ENCODE assay signal across 8 mouse cellular contexts in the genomic region with DNA sequence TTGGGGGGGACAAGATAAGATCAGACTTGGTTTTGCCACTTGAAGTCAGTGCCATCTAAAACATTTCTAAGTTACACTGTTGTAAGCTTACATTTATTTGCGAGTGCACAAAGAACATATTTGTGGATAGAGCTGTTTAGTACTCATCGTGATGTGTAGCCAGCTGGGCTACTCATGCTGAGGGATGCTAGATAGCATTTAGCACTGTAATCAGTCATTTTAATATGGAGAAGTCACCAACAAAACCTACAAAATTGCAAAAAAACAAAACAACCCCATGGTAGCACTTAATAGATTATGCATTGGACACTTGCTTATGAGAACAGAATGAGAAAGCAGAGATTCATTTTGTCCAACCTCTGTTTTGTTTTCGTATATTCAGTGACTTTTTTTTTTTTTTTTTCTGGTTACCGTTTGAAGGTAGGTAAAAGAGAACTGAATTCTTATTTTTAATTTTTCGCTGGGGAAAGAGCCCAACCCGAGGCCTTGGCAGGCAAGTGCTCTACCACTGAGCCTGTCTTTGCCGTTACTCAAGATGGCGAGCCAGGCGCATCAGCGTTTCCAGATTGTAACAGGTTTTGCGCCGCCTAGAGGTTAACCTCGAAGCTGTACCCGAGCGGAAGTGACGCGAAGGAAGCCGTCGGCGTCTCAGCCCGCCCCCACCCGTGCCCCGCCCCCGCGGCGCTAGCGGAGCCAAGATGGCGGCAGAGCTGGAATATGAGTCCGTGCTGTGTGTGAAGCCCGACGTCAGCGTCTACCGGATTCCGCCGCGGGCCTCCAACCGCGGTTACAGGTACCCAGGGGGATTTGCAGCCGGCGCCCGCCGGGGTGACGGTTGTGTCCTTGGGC. TPM values are rescaled to one million over a fixed set of nuclear protein-coding genes. Genes with fewer than 3 reads are reported as not detected.
DNase-seq lines count a peak whose midpoint lies in the region; ATAC-seq and TF ChIP-seq lines count a peak whose summit lies in the region.

A gene (plus strand): TSS at position 604 of the 849 bp plus-strand sequence.

- peak; percentile 87 for TF ChIP-seq POLR2A in brain, embryonic 14.5 days (IDR thresholded peaks at IDR 0.05; ENCODE audit: borderline replicate concordance, extremely low read depth, insufficient read depth, insufficient read length, poor library complexity, severe bottlenecking)
- peak; percentile 76 for TF ChIP-seq POLR2A in liver, adult 2 months (IDR thresholded peaks at IDR 0.05; ENCODE audit: extremely low read depth, insufficient read depth, low read length)
- TF ChIP-seq POLR2A in myocyte (IDR thresholded peaks at IDR 0.05; ENCODE audit: insufficient read length, low read depth), result peak; percentile 80

- peaks cover 21% of the 10 kb centered on the region for H3K4me1 ChIP-seq in erythroblast, embryonic 14.5 days (ENCODE audit: control insufficient read depth)
- peaks cover 5% of the 10 kb centered on the region for H3K4me1 ChIP-seq in heart, embryonic 11.5 days (ENCODE audit: control insufficient read depth, insufficient read depth, low read length)
- peaks cover 6% of the 10 kb centered on the region for H3K4me1 ChIP-seq in kidney, embryonic 16.5 days (ENCODE audit: insufficient read depth, low read length)
- H3K4me1 ChIP-seq in liver, adult 2 months (ENCODE audit: control insufficient read depth, insufficient read depth, low read length), result peaks cover 23% of the 10 kb centered on the region

- DNase-seq in brain, embryonic 14.5 days (ENCODE audit: low read depth), result peak; percentile 98
- peak; percentile 85 for DNase-seq in liver, adult 2 months (ENCODE audit: extremely low read depth, low read depth, low spot score)
- peak; percentile 98 for DNase-seq in splenic B cell, adult 2 months (ENCODE audit: low read depth, low spot score)

- 7% methylated on average over 43 of the region's 43 CpGs for WGBS in heart, embryonic 11.5 days (ENCODE audit: insufficient replicate concordance)
- 9% methylated on average over 33 of the region's 43 CpGs for WGBS in kidney, embryonic 16.5 days
- 5% methylated on average over 43 of the region's 43 CpGs for WGBS in liver, adult 2 months

- H3K27ac ChIP-seq in heart, embryonic 11.5 days (ENCODE audit: low read depth, low read length), result peak within 1 kb of the TSS; percentile 78
- peak within 1 kb of the TSS; percentile 87 for H3K27ac ChIP-seq in kidney, embryonic 16.5 days (ENCODE audit: low read length)
- peak within 1 kb of the TSS; percentile 92 for H3K27ac ChIP-seq in liver, adult 2 months (replicated peaks; ENCODE audit: insufficient read depth, low read depth, low read length)

- H3K9me3 ChIP-seq in erythroblast, embryonic 14.5 days (ENCODE audit: control insufficient read depth, low read length), result no peaks in the 10 kb centered on the region
- H3K9me3 ChIP-seq in heart, embryonic 11.5 days (replicated peaks; ENCODE audit: control insufficient read depth, low read length), result no peaks in the 10 kb centered on the region
- no peaks in the 10 kb centered on the region for H3K9me3 ChIP-seq in kidney, embryonic 16.5 days (ENCODE audit: low read length)

- H3K79me2 ChIP-seq in C2C12 (ENCODE audit: control insufficient read depth, insufficient read depth) (peaks cover 47% of the 10 kb centered on the region), myocyte (ENCODE audit: control insufficient read depth, insufficient read depth) (peaks cover 46% of the 10 kb centered on the region)
- H3K79me2 ChIP-seq in liver, adult 2 months (ENCODE audit: control insufficient read depth, insufficient read depth, low read length), result peaks cover 25% of the 10 kb centered on the region; the same call in 1 of the 2 replicates

- peaks cover 43% of the 10 kb centered on the region for H3K79me3 ChIP-seq in C2C12 (ENCODE audit: low read depth)

- H3ac ChIP-seq in C2C12 (ENCODE audit: control insufficient read depth, insufficient read length, low read depth) (peak within 1 kb of the TSS; percentile 99), myocyte (ENCODE audit: control insufficient read depth, insufficient read length) (peak within 1 kb of the TSS; percentile 21)

- H3K27me3 ChIP-seq in C2C12 (ENCODE audit: control insufficient read depth, insufficient read depth, insufficient read length) (no peaks in the 10 kb centered on the region), myocyte (ENCODE audit: control insufficient read depth, insufficient read depth, insufficient read length) (no peaks in the 10 kb centered on the region)
- no peaks in the 10 kb centered on the region for H3K27me3 ChIP-seq in erythroblast, embryonic 14.5 days (ENCODE audit: control insufficient read depth)
- H3K27me3 ChIP-seq in heart, embryonic 11.5 days (ENCODE audit: control insufficient read depth, insufficient read depth, low read length), result no peaks in the 10 kb centered on the region
- H3K27me3 ChIP-seq in kidney, embryonic 16.5 days (ENCODE audit: insufficient read depth, low read length), result no peaks in the 10 kb centered on the region
- H3K27me3 ChIP-seq in liver, adult 2 months (ENCODE audit: control insufficient read depth, insufficient read depth, low read length), result no peaks in the 10 kb centered on the region
- no peaks in the 10 kb centered on the region for H3K27me3 ChIP-seq in splenic B cell, adult 2 months (ENCODE audit: control insufficient read depth, insufficient read depth, low read length, poor library complexity, severe bottlenecking)

- H3K9ac ChIP-seq in heart, embryonic 11.5 days (ENCODE audit: low read depth, low read length), result peak within 1 kb of the TSS; percentile 81
- peak within 1 kb of the TSS; percentile 95 for H3K9ac ChIP-seq in kidney, embryonic 16.5 days (replicated peaks; ENCODE audit: low read length)
- peak within 1 kb of the TSS; percentile 93 for H3K9ac ChIP-seq in liver, adult 2 months (ENCODE audit: low read depth, low read length)

- H3K36me3 ChIP-seq in C2C12 (ENCODE audit: control insufficient read depth, insufficient read depth) (peaks cover 23% of the 10 kb centered on the region), myocyte (ENCODE audit: control insufficient read depth, insufficient read depth) (peaks cover 14% of the 10 kb centered on the region)
- H3K36me3 ChIP-seq in erythroblast, embryonic 14.5 days (ENCODE audit: control insufficient read depth), result peaks cover 29% of the 10 kb centered on the region
- H3K36me3 ChIP-seq in heart, embryonic 11.5 days (ENCODE audit: control insufficient read depth, insufficient read depth, low read length), result no peaks in the 10 kb centered on the region
- H3K36me3 ChIP-seq in kidney, embryonic 16.5 days (ENCODE audit: insufficient read depth, low read length), result peaks cover 8% of the 10 kb centered on the region; the same call in 1 of the 2 replicates
- peaks cover 12% of the 10 kb centered on the region for H3K36me3 ChIP-seq in liver, adult 2 months (ENCODE audit: control insufficient read depth, insufficient read depth, low read length)
- 0 out of 2 replicates have a peak, but pooled peaks cover 2% of the 10 kb centered on the region for H3K36me3 ChIP-seq in splenic B cell, adult 2 months (ENCODE audit: control insufficient read depth, insufficient read depth, low read length, poor library complexity, severe bottlenecking)

- peak within 1 kb of the TSS; percentile 74 for H3K4me2 ChIP-seq in heart, embryonic 11.5 days
- H3K4me2 ChIP-seq in kidney, embryonic 16.5 days (replicated peaks; ENCODE audit: low read depth, low read length), result peak within 1 kb of the TSS; percentile 65
- H3K4me2 ChIP-seq in myocyte (ENCODE audit: low read depth), result peak within 1 kb of the TSS; percentile 77

- H3K4me3 ChIP-seq in C2C12 (ENCODE audit: insufficient read depth, poor library complexity, severe bottlenecking) (peak within 1 kb of the TSS; percentile 89), myocyte (peak within 1 kb of the TSS; percentile 70)
- H3K4me3 ChIP-seq in erythroblast, embryonic 14.5 days (replicated peaks), result peak within 1 kb of the TSS; percentile 92
- peak within 1 kb of the TSS; percentile 89 for H3K4me3 ChIP-seq in heart, embryonic 11.5 days (ENCODE audit: low read depth, low read length)
- H3K4me3 ChIP-seq in kidney, embryonic 16.5 days (ENCODE audit: low read length), result peak within 1 kb of the TSS; percentile 87
- H3K4me3 ChIP-seq in liver, adult 2 months (ENCODE audit: insufficient read depth, low read depth, low read length), result peak within 1 kb of the TSS; percentile 84

- peak; percentile 96 for ATAC-seq in heart, embryonic 11.5 days (replicated peaks; ENCODE audit: insufficient number of reproducible peaks, low FRiP score, low TSS enrichment)
- peak; percentile 96 for ATAC-seq in kidney, embryonic 16.5 days (ENCODE audit: low FRiP score, low TSS enrichment)

- TF ChIP-seq CTCF in C2C12 (IDR thresholded peaks at IDR 0.05; ENCODE audit: control insufficient read depth, insufficient read depth, insufficient read length), result peak; percentile 76
- peak; percentile 92 for TF ChIP-seq CTCF in brain, embryonic 14.5 days (IDR thresholded peaks at IDR 0.05; ENCODE audit: borderline replicate concordance, extremely low read depth, insufficient read depth, insufficient read length)
- TF ChIP-seq CTCF in liver, adult 2 months (IDR thresholded peaks at IDR 0.05; ENCODE audit: low read depth, low read length), result peak; percentile 84

TF ChIP-seq in C2C12, 6 proteins besides CTCF, POLR2A, EP300 and RAD21 (continues in another document):
- TF ChIP-seq MYOD1 (IDR thresholded peaks at IDR 0.05; ENCODE audit: control insufficient read depth, insufficient read length, low read depth) (no peak), MAX (IDR thresholded peaks at IDR 0.05) (peak; percentile 63), MYOG (IDR thresholded peaks at IDR 0.05; ENCODE audit: control insufficient read depth, extremely low read depth, insufficient read length) (no peak), FOSL1 (IDR thresholded peaks at IDR 0.05; ENCODE audit: insufficient read depth, low read length, poor library complexity, severe bottlenecking) (no peak), CEBPB (IDR thresholded peaks at IDR 0.05; ENCODE audit: low read depth) (no peak)

TF ChIP-seq in myocyte, 11 proteins besides CTCF, POLR2A, EP300 and RAD21:
- TF ChIP-seq POLR2AphosphoS2 (IDR thresholded peaks at IDR 0.05; ENCODE audit: insufficient read length, low read depth) (peak; percentile 74), MYOD1 (IDR thresholded peaks at IDR 0.05; ENCODE audit: control insufficient read depth in 1 of 3, insufficient read length in 2 of 3, low read depth in 2 of 3) (peak in 1 of 3 experiments; percentile 3), SRF (IDR thresholded peaks at IDR 0.05; ENCODE audit: control insufficient read depth, insufficient read length, low read depth) (no peak)
TF ChIP-seq in myocyte: peak in this region for 2.

RNA-seq across cellular contexts. Expression of the gene that starts here (rescaled TPM):
- 17.7 TPM for polyA plus RNA-seq in C2C12 (2012; fragmentation: generic; extraction: Trizol)
- 74.3 and 84.2 TPM in 2 replicates for polyA plus RNA-seq in brain, embryonic 14.5 days (2012; rRNA removed)
- 0.58 and 0.93 TPM in 2 replicates for polyA plus RNA-seq in erythroblast, embryonic 14.5 days (2012)
- polyA plus RNA-seq in heart, embryonic 11.5 days (2014; fragmentation: Nextera tagmentation; extraction: Ambion mirVana), result 64.4 and 67.8 TPM in 2 replicates
- polyA plus RNA-seq in kidney, embryonic 16.5 days (2015; fragmentation: Nextera tagmentation; extraction: Ambion mirVana), result 54.7 and 58.6 TPM in 2 replicates
- total RNA-seq in liver, adult 2 months (2014; rRNA removed), result 22.1 and 26.5 TPM in 2 replicates
- polyA plus RNA-seq in liver, adult 2 months (2012; rRNA removed), result 18.8 and 19.4 TPM in 2 replicates
- 21.9 TPM for polyA plus RNA-seq in myocyte (2012; fragmentation: generic; extraction: Trizol)

Comparison
In these comparisons a context has a peak if more than half of its experiments do, and no peak if none do; other contexts are left out.
1. Peak in every context shown above with its lines: DNase-seq, ATAC-seq, H3K4me3 ChIP-seq and H3K27ac ChIP-seq.